Mouse (Mus musculus): ENCODE measurements around the gene Ddx31. TPM values are rescaled to one million over a fixed set of nuclear protein-coding genes. Genes with fewer than 3 reads are reported as not detected.

Gene Ddx31
- polyA plus RNA-seq, 1 experiment from 2014 or later, result 14.3 TPM

- 0 out of 2 replicates have a peak overlapping the region, but pooled peaks have one; percentile 21 for H3K4me2 ChIP-seq (replicated peaks; ENCODE audit: low read depth, low read length)
Measured at GRCm38 (mm10) chr2:28915768-28916512, 75.7 kb downstream of the Ddx31 start.

GRCm38 (mm10) chr2:28916513-28916865 is 76.3 kb downstream of the Ddx31 start, which contains the start of gene Barhl1:
TSS of gene Barhl1 (minus strand) at chr2:28916668.
- Histone ChIP-seq H3K9ac (replicated peaks; ENCODE audit: low read length) (no peak within 1 kb of the TSS), H3K27ac (ENCODE audit: low read length) (no peak within 1 kb of the TSS), H3K36me3 (ENCODE audit: insufficient read depth, low read length) (no peaks in the 10 kb centered on the region), H3K4me1 (ENCODE audit: insufficient read depth, low read length) (no peaks in the 10 kb centered on the region), H3K4me3 (ENCODE audit: low read length) (peak within 1 kb of the TSS; percentile 2; the same call in 1 of the 2 replicates), H3K9me3 (ENCODE audit: low read length) (no peaks in the 10 kb centered on the region), H3K4me2 (replicated peaks; ENCODE audit: low read depth, low read length) (0 out of 2 replicates have a peak within 1 kb of the TSS, but pooled peaks have one; percentile 21), H3K27me3 (ENCODE audit: insufficient read depth, low read length) (peaks cover 97% of the 10 kb centered on the region)
- no peak for ATAC-seq (ENCODE audit: low FRiP score, low TSS enrichment)
- WGBS, result 2% methylated on average over 18 of the region's 18 CpGs

More at GRCm38 (mm10) chr2:28915768-28916512, 75.7 kb downstream of the Ddx31 start:
- no peaks in the 10 kb centered on the region for H3K36me3 ChIP-seq (ENCODE audit: insufficient read depth, low read length)
- no peak overlapping the region for H3K27ac ChIP-seq (ENCODE audit: low read length)
- peak overlapping the region; percentile 2; the same call in 1 of the 2 replicates for H3K4me3 ChIP-seq (ENCODE audit: low read length)
- H3K9ac ChIP-seq (replicated peaks; ENCODE audit: low read length), result no peak overlapping the region
- H3K9me3 ChIP-seq (ENCODE audit: low read length), result no peaks in the 10 kb centered on the region
- WGBS, result under 1% methylated on average over 50 of the region's 50 CpGs
- peak; percentile 86 for ATAC-seq (ENCODE audit: low FRiP score, low TSS enrichment)
- peaks cover 97% of the 10 kb centered on the region for H3K27me3 ChIP-seq (ENCODE audit: insufficient read depth, low read length)
- no peaks in the 10 kb centered on the region for H3K4me1 ChIP-seq (ENCODE audit: insufficient read depth, low read length)

GRCm38 (mm10) chr2:28917156-28917517 is 76.9 kb downstream of the Ddx31 start:
- no peak overlapping the region for H3K9ac ChIP-seq (replicated peaks; ENCODE audit: low read length)
- no peaks in the 10 kb centered on the region for H3K9me3 ChIP-seq (ENCODE audit: low read length)
- H3K4me2 ChIP-seq (replicated peaks; ENCODE audit: low read depth, low read length), result no peak overlapping the region
- WGBS, result 4% methylated on average over 11 of the region's 11 CpGs
- no peaks in the 10 kb centered on the region for H3K4me1 ChIP-seq (ENCODE audit: insufficient read depth, low read length)
- H3K36me3 ChIP-seq (ENCODE audit: insufficient read depth, low read length), result no peaks in the 10 kb centered on the region
- H3K4me3 ChIP-seq (ENCODE audit: low read length), result no peak overlapping the region
- ATAC-seq (ENCODE audit: low FRiP score, low TSS enrichment), result no peak
- H3K27me3 ChIP-seq (ENCODE audit: insufficient read depth, low read length), result peaks cover 96% of the 10 kb centered on the region
- H3K27ac ChIP-seq (ENCODE audit: low read length), result no peak overlapping the region

GRCm38 (mm10) chr2:28917518-28918361 is 77.5 kb downstream of the Ddx31 start:
- no peaks in the 10 kb centered on the region for H3K4me1 ChIP-seq (ENCODE audit: insufficient read depth, low read length)
- H3K36me3 ChIP-seq (ENCODE audit: insufficient read depth, low read length), result no peaks in the 10 kb centered on the region
- H3K9me3 ChIP-seq (ENCODE audit: low read length), result no peaks in the 10 kb centered on the region
- H3K4me2 ChIP-seq (replicated peaks; ENCODE audit: low read depth, low read length), result no peak overlapping the region
- H3K27me3 ChIP-seq (ENCODE audit: insufficient read depth, low read length), result peaks cover 96% of the 10 kb centered on the region
- no peak for ATAC-seq (ENCODE audit: low FRiP score, low TSS enrichment)
- H3K27ac ChIP-seq (ENCODE audit: low read length), result no peak overlapping the region
- 1% methylated on average over 66 of the region's 73 CpGs for WGBS
- peak overlapping the region; percentile 15; the same call in 1 of the 2 replicates for H3K4me3 ChIP-seq (ENCODE audit: low read length)
- H3K9ac ChIP-seq (replicated peaks; ENCODE audit: low read length), result no peak overlapping the region

- Histone ChIP-seq H3K9ac (replicated peaks; ENCODE audit: low read length) (no peak overlapping the region), H3K36me3 (ENCODE audit: insufficient read depth, low read length) (no peaks in the 10 kb centered on the region), H3K9me3 (ENCODE audit: low read length) (no peaks in the 10 kb centered on the region), H3K4me2 (replicated peaks; ENCODE audit: low read depth, low read length) (no peak overlapping the region), H3K27me3 (ENCODE audit: insufficient read depth, low read length) (peaks cover 94% of the 10 kb centered on the region), H3K4me1 (ENCODE audit: insufficient read depth, low read length) (no peaks in the 10 kb centered on the region), H3K4me3 (ENCODE audit: low read length) (no peak overlapping the region), H3K27ac (ENCODE audit: low read length) (no peak overlapping the region)
- WGBS, result 4% methylated on average over 4 of the region's 4 CpGs
- ATAC-seq (ENCODE audit: low FRiP score, low TSS enrichment), result no peak
Measured at GRCm38 (mm10) chr2:28919001-28919400, 78.8 kb downstream of the Ddx31 start.

GRCm38 (mm10) chr2:28923912-28924311 is 83.7 kb downstream of the Ddx31 start:
- no peaks in the 10 kb centered on the region for H3K36me3 ChIP-seq (ENCODE audit: insufficient read depth, low read length)
- H3K9me3 ChIP-seq (ENCODE audit: low read length), result no peaks in the 10 kb centered on the region
- H3K4me3 ChIP-seq (ENCODE audit: low read length), result no peak overlapping the region
- no peak overlapping the region for H3K4me2 ChIP-seq (replicated peaks; ENCODE audit: low read depth, low read length)
- 0% methylated on average over 4 of the region's 4 CpGs for WGBS
- H3K27ac ChIP-seq (ENCODE audit: low read length), result no peak overlapping the region
- H3K4me1 ChIP-seq (ENCODE audit: insufficient read depth, low read length), result no peaks in the 10 kb centered on the region
- peaks cover 83% of the 10 kb centered on the region for H3K27me3 ChIP-seq (ENCODE audit: insufficient read depth, low read length)
- no peak overlapping the region for H3K9ac ChIP-seq (replicated peaks; ENCODE audit: low read length)
- peak; percentile 46; the same call in 1 of the 2 replicates for ATAC-seq (ENCODE audit: low FRiP score, low TSS enrichment)

GRCm38 (mm10) chr2:28930571-28930970 is 90.4 kb downstream of the Ddx31 start:
- peaks cover 52% of the 10 kb centered on the region for H3K27me3 ChIP-seq (ENCODE audit: insufficient read depth, low read length)
- no peak overlapping the region for H3K4me3 ChIP-seq (ENCODE audit: low read length)
- no peaks in the 10 kb centered on the region for H3K4me1 ChIP-seq (ENCODE audit: insufficient read depth, low read length)
- ATAC-seq (ENCODE audit: low FRiP score, low TSS enrichment), result no peak
- H3K9me3 ChIP-seq (ENCODE audit: low read length), result no peaks in the 10 kb centered on the region
- no peaks in the 10 kb centered on the region for H3K36me3 ChIP-seq (ENCODE audit: insufficient read depth, low read length)
- no peak overlapping the region for H3K9ac ChIP-seq (replicated peaks; ENCODE audit: low read length)
- no peak overlapping the region for H3K4me2 ChIP-seq (replicated peaks; ENCODE audit: low read depth, low read length)
- 93% methylated on average over 3 of the region's 3 CpGs for WGBS
- H3K27ac ChIP-seq (ENCODE audit: low read length), result no peak overlapping the region

- H3K4me1 ChIP-seq (ENCODE audit: insufficient read depth, low read length), result peaks cover 6% of the 10 kb centered on the region; the same call in 1 of the 2 replicates
- peaks cover 72% of the 10 kb centered on the region for H3K27me3 ChIP-seq (ENCODE audit: insufficient read depth, low read length)
- H3K9ac ChIP-seq (replicated peaks; ENCODE audit: low read length), result no peak overlapping the region
- 64% methylated on average over 7 of the region's 7 CpGs for WGBS
- no peaks in the 10 kb centered on the region for H3K9me3 ChIP-seq (ENCODE audit: low read length)
- no peak for ATAC-seq (ENCODE audit: low FRiP score, low TSS enrichment)
- H3K36me3 ChIP-seq (ENCODE audit: insufficient read depth, low read length), result no peaks in the 10 kb centered on the region
- no peak overlapping the region for H3K4me3 ChIP-seq (ENCODE audit: low read length)
- H3K4me2 ChIP-seq (replicated peaks; ENCODE audit: low read depth, low read length), result no peak overlapping the region
- no peak overlapping the region for H3K27ac ChIP-seq (ENCODE audit: low read length)
Measured at GRCm38 (mm10) chr2:28938997-28939396, 98.8 kb downstream of the Ddx31 start.

- H3K4me2 ChIP-seq (replicated peaks; ENCODE audit: low read depth, low read length), result peak overlapping the region; percentile 26; the same call in 1 of the 2 replicates
- H3K9ac ChIP-seq (replicated peaks; ENCODE audit: low read length), result no peak overlapping the region
- peaks cover 11% of the 10 kb centered on the region; the same call in 1 of the 2 replicates for H3K4me1 ChIP-seq (ENCODE audit: insufficient read depth, low read length)
- no peaks in the 10 kb centered on the region for H3K9me3 ChIP-seq (ENCODE audit: low read length)
- peaks cover 89% of the 10 kb centered on the region for H3K27me3 ChIP-seq (ENCODE audit: insufficient read depth, low read length)
- WGBS, result 11% methylated on average over 30 of the region's 30 CpGs
- H3K27ac ChIP-seq (ENCODE audit: low read length), result no peak overlapping the region
- no peak for ATAC-seq (ENCODE audit: low FRiP score, low TSS enrichment)
- 0 out of 2 replicates have a peak overlapping the region, but pooled peaks have one; percentile 4 for H3K4me3 ChIP-seq (ENCODE audit: low read length)
- no peaks in the 10 kb centered on the region for H3K36me3 ChIP-seq (ENCODE audit: insufficient read depth, low read length)
Measured at GRCm38 (mm10) chr2:28943666-28944516, 103.7 kb downstream of the Ddx31 start.
